Mouse (Mus musculus) large intestine, adult 2 months (tissue): Measurements from ENCODE around the gene Hacd2. TPM values are rescaled to one million over a fixed set of nuclear protein-coding genes. Genes with fewer than 3 reads are reported as not detected.

Source experiments
- DNase-seq: peaks from one replicate; pipeline ENCODE4 v3.0.0-alpha.2; 2012; ENCODE audit warnings: low read depth, low spot score
- WGBS: fragments of 180-500 bp; shearing (Covaris S2); methylation state at CpG from one replicate; pipeline ENCODE4 v1.1.7; 2018; 5-methylcytosine and 5-hydroxymethylcytosine counted together
- polyA plus RNA-seq: library from polyadenylated mRNA; depleted of rRNA; stranded (reverse); fragments of >200 nt; gene quantifications from 2 replicates; pipeline ENCODE4 v1.2.3, GENCODE M21; 2012

Hacd2 gene
- polyA plus RNA-seq, 1 experiment, result 15.6 TPM

- WGBS, result 49% methylated on average over 5 of the region's 5 CpGs
- DNase-seq, result no peak
Measured at GRCm38 (mm10) chr16:35004356-35004755, 17.9 kb upstream of the Hacd2 start.

DNA sequence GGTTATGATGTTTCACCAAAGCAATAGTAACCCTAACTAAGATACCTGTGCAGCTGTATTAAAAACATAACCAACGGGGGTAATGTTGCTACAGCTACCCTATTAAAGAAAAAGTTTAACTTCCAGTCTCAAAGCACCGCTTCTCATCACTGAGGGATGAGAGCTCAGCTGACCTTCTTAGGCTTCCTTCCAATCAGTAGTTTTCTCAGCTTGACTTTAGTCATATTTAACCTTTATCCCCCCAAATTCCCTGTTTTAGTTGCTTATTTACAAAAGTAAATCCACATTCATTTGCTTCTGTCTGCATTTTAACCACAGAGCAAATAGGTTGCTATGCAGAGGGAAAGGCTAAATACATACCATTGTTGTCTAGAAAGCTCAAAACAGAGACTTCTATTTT is 17.5 kb upstream of the Hacd2 start:
- 52% methylated on average over 2 of the region's 2 CpGs for WGBS
- DNase-seq, result no peak

GRCm38 (mm10) chr16:35006251-35006650 is 16.0 kb upstream of the Hacd2 start:
- DNase-seq, result no peak
- 84% methylated on average over 5 of the region's 5 CpGs for WGBS

GRCm38 (mm10) chr16:35007361-35007760 is 14.9 kb upstream of the Hacd2 start:
- WGBS, result 52% methylated on average over 1 of the region's 1 CpGs
- DNase-seq, result no peak

GRCm38 (mm10) chr16:35008447-35008846 is 13.8 kb upstream of the Hacd2 start:
- DNase-seq, result no peak

GRCm38 (mm10) chr16:35013501-35013900 is 8.7 kb upstream of the Hacd2 start:
- no peak for DNase-seq
- whole genome bisulfite sequencing, result 87% methylated on average over 2 of the region's 2 CpGs

DNA sequence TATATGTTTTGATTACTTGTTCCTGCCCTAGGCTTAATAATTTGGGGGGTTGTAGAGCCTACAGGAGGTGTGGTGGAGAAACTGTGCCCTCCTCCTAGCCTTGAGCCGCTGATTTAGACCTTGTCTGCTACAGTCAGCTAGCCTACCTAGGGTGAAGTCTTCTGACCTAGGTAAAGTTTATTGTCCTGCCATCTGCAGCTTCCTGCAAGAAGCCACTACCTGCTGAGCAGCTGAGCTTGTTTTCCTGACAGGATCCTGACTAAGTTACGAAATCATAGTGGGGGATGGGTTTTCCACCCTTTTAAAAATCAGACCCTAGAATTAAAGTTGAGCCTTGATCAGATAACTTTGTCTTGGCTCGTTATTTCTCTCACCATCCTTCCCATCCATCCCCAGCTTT is 5.7 kb upstream of the Hacd2 start:
- 72% methylated on average over 3 of the region's 3 CpGs for WGBS
- no peak for DNase-seq

DNA sequence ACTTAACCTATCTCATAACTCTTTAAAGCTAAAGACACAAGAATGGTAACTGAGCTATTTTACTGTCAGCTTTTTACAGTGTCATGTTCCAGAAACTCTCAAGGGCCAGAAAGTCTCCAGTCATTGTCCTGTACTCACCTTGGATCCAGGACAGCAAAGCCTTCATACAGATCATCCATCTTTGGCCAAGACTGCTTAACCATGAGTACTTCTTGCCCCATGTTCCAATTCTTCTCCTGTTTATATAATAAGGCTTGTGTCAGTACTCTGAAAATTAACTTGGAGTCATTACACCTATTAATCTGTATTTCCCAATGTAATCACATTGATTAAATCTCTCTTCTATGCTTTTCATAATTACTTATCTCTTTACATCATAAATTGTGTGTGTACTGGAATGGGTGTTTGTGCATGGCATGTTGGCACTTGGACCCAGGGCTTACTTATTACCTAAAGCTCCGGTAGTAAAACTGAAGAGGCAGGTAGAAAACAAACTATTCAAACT is 3.7 kb upstream of the Hacd2 start:
- whole genome bisulfite sequencing, result 47% methylated on average over 1 of the region's 1 CpGs
- DNase-seq, result no peak

DNA sequence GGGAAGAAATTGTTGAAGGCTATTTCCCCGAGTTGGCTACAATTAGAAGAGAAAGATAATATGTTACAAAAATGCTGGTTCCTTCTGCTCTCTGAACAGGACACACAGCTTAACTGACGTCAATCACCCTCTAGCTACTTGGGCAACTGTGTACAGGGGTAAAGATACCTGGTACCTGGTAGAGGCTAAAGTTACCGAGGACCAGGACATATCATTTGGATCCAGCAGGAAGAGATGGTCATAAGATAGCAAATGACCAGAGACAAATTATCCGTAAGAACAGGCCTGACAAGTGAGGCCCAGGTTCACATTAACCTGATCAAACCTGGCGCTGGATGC is 356 bp upstream of the Hacd2 start:
- DNase-seq, result no peak
- 46% methylated on average over 5 of the region's 5 CpGs for WGBS

DNA sequence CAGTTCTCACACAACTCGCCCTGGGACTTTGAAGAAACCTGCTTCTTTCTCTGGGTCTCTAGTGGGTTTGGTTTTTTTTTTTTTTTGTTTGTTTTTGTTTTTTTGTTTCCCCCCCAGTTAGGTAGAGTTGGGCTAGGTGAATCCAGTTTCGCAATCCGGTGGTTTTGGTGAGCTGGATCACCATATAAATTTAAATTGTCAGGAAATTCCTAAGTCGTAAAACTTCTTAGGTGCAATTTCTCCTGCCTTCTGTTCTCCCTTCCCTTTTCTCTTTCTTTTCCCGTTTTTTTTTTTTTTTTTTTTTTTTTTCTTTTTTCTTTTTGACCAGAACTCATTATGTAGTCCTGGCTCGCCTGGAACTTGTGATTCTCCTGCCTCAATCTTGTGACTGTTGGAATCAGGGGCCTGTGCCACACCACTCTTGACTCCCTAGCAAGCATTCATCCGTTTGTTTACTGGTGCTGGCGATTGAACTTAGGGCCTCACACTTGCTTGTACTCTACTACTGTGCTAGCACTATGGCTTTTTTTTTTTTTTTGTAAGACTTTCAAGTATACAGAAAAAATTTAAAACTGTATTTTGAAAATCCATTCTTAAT is 1.0 kb downstream of the Hacd2 start:
- 7% methylated on average over 8 of the region's 8 CpGs for WGBS
- no peak for DNase-seq

GRCm38 (mm10) chr16:35024300-35024699 is 2.1 kb downstream of the Hacd2 start:
- WGBS, result 92% methylated on average over 5 of the region's 5 CpGs
- no peak for DNase-seq

- 97% methylated on average over 4 of the region's 4 CpGs for WGBS
Measured at GRCm38 (mm10) chr16:35025347-35025746, 3.1 kb downstream of the Hacd2 start.

DNA sequence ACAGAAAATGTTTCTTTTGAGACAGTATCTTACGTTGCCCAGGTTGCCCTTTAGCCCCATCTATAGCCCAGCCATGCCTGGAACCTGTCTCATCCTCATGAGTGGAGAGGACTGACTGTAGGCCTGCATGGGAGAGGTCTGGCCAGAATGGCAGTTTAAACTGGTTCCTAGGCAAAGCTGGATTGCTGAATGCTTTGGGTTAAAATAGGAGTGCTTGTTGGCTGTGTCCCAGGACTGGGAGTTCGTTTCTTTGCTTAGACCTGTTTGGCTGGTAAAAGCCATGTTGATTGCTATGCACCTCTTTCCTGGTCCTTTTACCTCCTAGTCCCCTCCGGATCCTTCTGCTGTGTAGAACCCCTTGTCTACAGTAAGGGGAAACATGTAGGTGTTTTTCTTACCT is 11.0 kb downstream of the Hacd2 start:
- no peak for DNase-seq
- WGBS, result 39% methylated on average over 3 of the region's 3 CpGs

More at GRCm38 (mm10) chr16:35025347-35025746, 3.1 kb downstream of the Hacd2 start:
- no peak for DNase-seq

- WGBS, result 25% methylated on average over 8 of the region's 8 CpGs
- DNase-seq, result no peak
Measured at GRCm38 (mm10) chr16:35033809-35034577, 11.8 kb downstream of the Hacd2 start.

GRCm38 (mm10) chr16:35034971-35035370 is 12.7 kb downstream of the Hacd2 start:
- 56% methylated on average over 5 of the region's 5 CpGs for WGBS
- DNase-seq, result no peak

GRCm38 (mm10) chr16:35036754-35037153 is 14.5 kb downstream of the Hacd2 start:
- no peak for DNase-seq
- WGBS, result 72% methylated on average over 5 of the region's 5 CpGs

DNA sequence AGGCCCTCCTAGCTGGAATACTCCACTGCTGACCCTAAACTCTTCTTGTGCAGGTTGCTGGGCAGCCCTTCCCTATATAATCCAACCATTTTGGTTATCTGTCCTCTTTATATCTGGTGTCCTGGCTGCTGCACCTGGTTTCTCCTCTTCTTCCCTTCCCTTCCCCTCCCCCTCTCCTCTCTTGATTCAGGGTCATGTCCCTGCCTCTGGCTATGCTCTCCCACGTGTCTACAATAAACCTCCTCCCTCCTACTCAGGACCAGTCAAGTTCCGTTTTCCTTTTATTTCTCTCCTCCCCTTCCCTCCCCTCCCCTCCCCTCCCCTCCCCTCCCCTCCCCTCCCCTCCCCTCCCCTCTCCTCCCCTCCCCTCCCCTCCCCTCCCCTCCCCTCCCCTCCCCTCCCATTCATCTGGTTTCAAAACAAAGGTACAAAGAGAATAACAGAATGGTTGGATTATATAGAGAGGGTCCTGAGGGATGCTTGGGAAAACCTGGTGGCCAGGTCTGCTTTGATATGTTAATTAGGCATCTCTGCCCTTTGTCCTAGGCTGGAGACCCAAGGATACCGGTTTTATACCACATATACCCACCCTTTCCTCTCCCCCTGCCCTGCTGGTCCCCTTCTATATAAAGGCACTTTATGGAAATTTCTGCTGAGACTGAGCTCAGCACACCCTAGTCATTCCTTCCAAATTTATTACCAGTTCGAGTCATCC is 16.3 kb downstream of the Hacd2 start:
- WGBS, result 10% methylated on average over 4 of the region's 4 CpGs
- no peak for DNase-seq

- no peak for DNase-seq
- WGBS, result 92% methylated on average over 1 of the region's 1 CpGs
Measured at GRCm38 (mm10) chr16:35040154-35040553, 17.9 kb downstream of the Hacd2 start.

- WGBS, result 94% methylated on average over 7 of the region's 7 CpGs
- DNase-seq, result no peak
Measured at GRCm38 (mm10) chr16:35041001-35041400, 18.8 kb downstream of the Hacd2 start.

GRCm38 (mm10) chr16:35046081-35046775 is 24.0 kb downstream of the Hacd2 start:
- no peak for DNase-seq
- WGBS, result 80% methylated on average over 6 of the region's 6 CpGs
